In the genomic region with DNA sequence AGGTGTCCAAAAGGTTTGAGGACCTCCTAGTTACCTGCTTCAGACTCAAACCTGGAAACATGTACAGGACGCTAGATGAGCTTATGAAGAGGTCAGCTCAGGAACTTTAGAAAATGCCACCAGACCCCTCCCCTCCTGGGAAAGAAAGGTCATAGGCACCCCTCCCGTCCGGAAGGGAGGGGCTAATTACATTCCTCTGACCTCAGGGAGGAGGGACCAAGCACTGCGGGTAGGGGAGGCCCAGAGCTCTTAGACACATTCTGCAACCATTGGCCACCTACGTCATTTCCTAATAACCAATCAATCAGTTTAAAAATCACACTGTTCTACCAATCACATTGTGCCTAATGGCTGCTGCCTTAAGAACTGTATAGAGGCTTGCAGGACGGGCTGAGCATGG, we compare ENCODE assay signal across 14 mouse cellular contexts. TPM values are rescaled to one million over a fixed set of nuclear protein-coding genes. Genes with fewer than 3 reads are reported as not detected.
"Had no signal": no experiment of that assay in that cellular context is flagged by ENCODE, and none has a peak within 500 bp of the region (broad histone marks: within the 10 kb centered on the region; RNA-seq: fewer than 3 reads in every experiment).

No protein-coding gene starts in this region.

- H3K36me3 ChIP-seq: midbrain, embryonic 10.5 days; midbrain, embryonic 12.5 days; neural tube, embryonic 12.5 days; stomach, embryonic 15.5 days had no signal

- H3K4me3 ChIP-seq: midbrain, embryonic 10.5 days; midbrain, embryonic 12.5 days; myocyte; neural tube, embryonic 12.5 days; stomach, embryonic 15.5 days had no signal

- H3K9ac ChIP-seq: lung, embryonic 14.5 days; midbrain, embryonic 12.5 days; neural tube, embryonic 12.5 days; stomach, embryonic 15.5 days had no signal

- H3K27ac ChIP-seq: midbrain, embryonic 10.5 days; midbrain, embryonic 12.5 days; neural tube, embryonic 12.5 days; stomach, embryonic 15.5 days; stomach, postnatal 0 days had no signal

- H3K9me3 ChIP-seq: midbrain, embryonic 10.5 days; stomach, embryonic 15.5 days had no signal

- H3K27me3 ChIP-seq: midbrain, embryonic 12.5 days; neural tube, embryonic 12.5 days; stomach, embryonic 15.5 days had no signal

- ATAC-seq: midbrain, embryonic 16.5 days had no signal

- H3K4me1 ChIP-seq: midbrain, embryonic 10.5 days; midbrain, embryonic 12.5 days; neural tube, embryonic 12.5 days; stomach, embryonic 15.5 days had no signal

- H3K4me2 ChIP-seq: lung, embryonic 14.5 days; midbrain, embryonic 12.5 days; neural tube, embryonic 12.5 days; stomach, embryonic 15.5 days had no signal

- DNase-seq: right cerebral cortex, postnatal 14 days; thymus, adult 2 months; thymus, postnatal 25 days; thymus, postnatal 4 days had no signal

RNA-seq across cellular contexts. Expression of a gene that starts 18.4 kb away (rescaled TPM):
- total RNA-seq: megakaryocyte-erythroid progenitor cell, adult 5-6 weeks had no signal

RNA-seq across cellular contexts. Expression of a gene that starts 32.7 kb away (rescaled TPM):
- total RNA-seq: megakaryocyte-erythroid progenitor cell, adult 5-6 weeks; neutrophil, adult 5-6 weeks had no signal
